Mouse (Mus musculus): ENCODE results near the gene Cxcl5. TPM values are rescaled to one million over a fixed set of nuclear protein-coding genes. Genes with fewer than 3 reads are reported as not detected.
"Not testable (repeated sequence)": the region's sequence is repeated elsewhere in the genome, so short reads cannot be mapped to it uniquely, and the experiment has no call there.

The Cxcl5 gene
- polyA plus RNA-seq, 1 experiment from 2014 or later, result 0.66 TPM

- DNase-seq (ENCODE audit: low spot score), result no peak
Observed at GRCm38 (mm10) chr5:90783697-90784096, 24.5 kb downstream of the Cxcl5 start.

GRCm38 (mm10) chr5:90785659-90786588 lies 26.8 kb downstream of the Cxcl5 start, which contains the start of gene Cxcl3:
TSS of gene Cxcl3 (plus strand) at chr5:90786103.
- DNase-seq (ENCODE audit: low spot score), result no peak

- no peak for DNase-seq (ENCODE audit: low spot score)
Observed at GRCm38 (mm10) chr5:90788114-90788513, 29.0 kb downstream of the Cxcl5 start.

- no peak for DNase-seq (ENCODE audit: low spot score)
Observed at GRCm38 (mm10) chr5:90789306-90790073, 30.3 kb downstream of the Cxcl5 start.

- DNase-seq (ENCODE audit: low spot score), result no peak
Observed at GRCm38 (mm10) chr5:90790074-90790502, 30.9 kb downstream of the Cxcl5 start.

- DNase-seq (ENCODE audit: low spot score), result no peak
Observed at GRCm38 (mm10) chr5:90794195-90794625, 35.0 kb downstream of the Cxcl5 start, which contains the start of gene Cxcl15. TSS of gene Cxcl15 (plus strand) at chr5:90794534.

GRCm38 (mm10) chr5:90795392-90795791 lies 36.2 kb downstream of the Cxcl5 start:
- not testable (repeated sequence) for DNase-seq (ENCODE audit: low spot score)

- DNase-seq (ENCODE audit: low spot score), result no peak
Observed at GRCm38 (mm10) chr5:90804574-90804973, 45.4 kb downstream of the Cxcl5 start.

- DNase-seq (ENCODE audit: low spot score), result no peak
Observed at GRCm38 (mm10) chr5:90806050-90806449, 46.9 kb downstream of the Cxcl5 start.

- DNase-seq (ENCODE audit: low spot score), result no peak
Observed at GRCm38 (mm10) chr5:90807176-90807950, 48.2 kb downstream of the Cxcl5 start.

Small RNAs within 50 kb of the gene (microRNA-seq; reads per million reads assigned to microRNA genes)
- not detected for gene Gm24322 (ENCODE audit: borderline number of aligned reads)

Other genes with a start within 250 kb of the Cxcl5 start
- not detected in 2 replicates for gene Afm, start 240.4 kb upstream of the Cxcl5 start, polyA plus RNA-seq (2015; fragmentation: Nextera tagmentation; extraction: Ambion mirVana)
- gene 5830473C10Rik, start 198.3 kb upstream of the Cxcl5 start, polyA plus RNA-seq (2015; fragmentation: Nextera tagmentation; extraction: Ambion mirVana), result 0.05 TPM in 1 of 2 replicates, not detected in the other
- 6.6 and 7.6 TPM in 2 replicates for gene Rassf6, start 118.7 kb upstream of the Cxcl5 start, polyA plus RNA-seq (2015; fragmentation: Nextera tagmentation; extraction: Ambion mirVana)
- 1.3 and 3.5 TPM in 2 replicates for gene Ppbp, start 9.2 kb downstream of the Cxcl5 start, polyA plus RNA-seq (2015; fragmentation: Nextera tagmentation; extraction: Ambion mirVana)
- gene Pf4, start 13.1 kb downstream of the Cxcl5 start, polyA plus RNA-seq (2015; fragmentation: Nextera tagmentation; extraction: Ambion mirVana), result 84.2 and 88.9 TPM in 2 replicates
- gene Cxcl3, start 26.7 kb downstream of the Cxcl5 start, polyA plus RNA-seq (2015; fragmentation: Nextera tagmentation; extraction: Ambion mirVana), result 0.94 and 1.3 TPM in 2 replicates
- gene Cxcl15, start 35.2 kb downstream of the Cxcl5 start, polyA plus RNA-seq (2015; fragmentation: Nextera tagmentation; extraction: Ambion mirVana), result 0.12 and 0.22 TPM in 2 replicates
- 1.6 and 2.1 TPM in 2 replicates for gene Cxcl1, start 131.9 kb downstream of the Cxcl5 start, polyA plus RNA-seq (2015; fragmentation: Nextera tagmentation; extraction: Ambion mirVana)
- 0.54 and 0.98 TPM in 2 replicates for gene Cxcl2, start 144.5 kb downstream of the Cxcl5 start, polyA plus RNA-seq (2015; fragmentation: Nextera tagmentation; extraction: Ambion mirVana)
- gene Mthfd2l, start 171.8 kb downstream of the Cxcl5 start, polyA plus RNA-seq (2015; fragmentation: Nextera tagmentation; extraction: Ambion mirVana), result 27.5 and 27.7 TPM in 2 replicates

Data from thymus, postnatal 0 days (tissue).